Mouse (Mus musculus): ENCODE measurements around the gene Slc26a1.

- TF ChIP-seq EP300 (optimal IDR thresholded peaks at IDR 0.05): no peak
- no peak for TF ChIP-seq CTCF (IDR thresholded peaks at IDR 0.05; ENCODE audit: low read depth)
Measured at GRCm38 (mm10) chr5:108697341-108697753, 22.0 kb upstream of the Slc26a1 start.

All from stomach, postnatal 0 days (tissue).